In the genomic region with DNA sequence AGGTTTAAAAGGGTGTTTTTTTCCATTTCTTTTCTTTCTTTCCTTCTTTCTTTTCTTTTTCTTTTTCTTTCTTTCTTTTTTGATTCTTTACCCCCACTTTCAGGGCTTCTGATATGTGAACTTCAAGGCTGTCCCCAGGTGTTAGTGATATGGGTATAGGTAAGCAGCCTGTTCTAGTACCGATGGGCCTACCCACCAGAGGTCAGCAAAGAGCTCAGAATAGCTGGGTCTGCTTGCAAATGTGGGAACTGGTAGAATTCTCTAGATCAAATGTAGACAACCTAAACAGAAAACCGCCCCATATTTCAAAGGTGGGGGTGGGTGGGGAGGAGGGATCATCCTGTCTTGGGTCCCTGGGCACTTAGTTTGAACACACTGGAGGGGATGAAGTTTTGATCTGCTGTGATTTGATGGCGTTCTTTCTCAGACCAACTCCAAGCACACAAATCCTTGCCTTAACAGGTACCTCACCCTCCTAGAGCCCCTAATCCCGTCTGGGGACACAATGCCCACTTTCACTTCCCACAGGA, we compare ENCODE assay signal across 8 mouse cellular contexts. TPM values are rescaled to one million over a fixed set of nuclear protein-coding genes. Genes with fewer than 3 reads are reported as not detected.
DNase-seq lines count a peak whose midpoint lies in the region; ATAC-seq lines count a peak whose summit lies in the region.

No protein-coding gene starts in this region.

- no peak overlapping the region for H3K9ac ChIP-seq in intestine, embryonic 16.5 days (ENCODE audit: low read depth, low read length)

- intact Hi-C loops in left cerebral cortex, postnatal 14 days (cut with DNase I): loop anchor here (2.0 to 5.0 kb wide), 4 partner anchors 150 to 547 kb away; a partner anchor contains a TSS

- no peaks in the 10 kb centered on the region for H3K36me3 ChIP-seq in intestine, embryonic 16.5 days (ENCODE audit: control insufficient read depth, insufficient read depth, low read length)

- DNase-seq in cerebellum, postnatal 25 days: peak; percentile 78 to 87
- DNase-seq in frontal cortex, postnatal 14 days (ENCODE audit: low spot score in 2 of 2): peak; percentile 61 to 76
- peak; percentile 88 to 89 for DNase-seq in left cerebral cortex, postnatal 14 days (ENCODE audit: low spot score in 2 of 2)
- peak; percentile 85 to 89 for DNase-seq in right cerebral cortex, postnatal 10 days (ENCODE audit: low spot score in 2 of 2)
- DNase-seq in urinary bladder, postnatal 4 days (ENCODE audit: low spot score in 2 of 2): peak; percentile 56 to 77

- H3K27ac ChIP-seq in intestine, embryonic 16.5 days (ENCODE audit: low read length): no peak overlapping the region

- no peaks in the 10 kb centered on the region for H3K9me3 ChIP-seq in intestine, embryonic 16.5 days (ENCODE audit: control insufficient read depth, low read length)

- no peak overlapping the region for H3K4me3 ChIP-seq in intestine, embryonic 16.5 days (ENCODE audit: low read length)

- H3K27me3 ChIP-seq in intestine, embryonic 16.5 days (replicated peaks; ENCODE audit: control insufficient read depth, insufficient read depth, low read length): no peaks in the 10 kb centered on the region

- 24% methylated on average over 4 of the region's 4 CpGs for WGBS in intestine, embryonic 16.5 days

- peaks cover 6% of the 10 kb centered on the region; the same call in 1 of the 2 replicates for H3K4me1 ChIP-seq in intestine, embryonic 16.5 days (ENCODE audit: control insufficient read depth, insufficient read depth, low read length)

- peak; percentile 75 for ATAC-seq in activated CD4-positive, CD25-positive, alpha-beta regulatory T cell, adult 4 months
- peak; percentile 87 for ATAC-seq in intestine, embryonic 16.5 days
- ATAC-seq in megakaryocyte progenitor cell, adult 5-6 weeks (replicated peaks; ENCODE audit: poor library complexity): peak; percentile 87

- H3K4me2 ChIP-seq in intestine, embryonic 16.5 days (ENCODE audit: low read depth, low read length): no peak overlapping the region

RNA-seq across cellular contexts. Expression of a gene that starts 28.1 kb away (rescaled TPM):
- polyA plus RNA-seq in activated CD4-positive, CD25-positive, alpha-beta regulatory T cell, adult 4 months (2017; shearing (Covaris generic)): 100 to 1,000 TPM; 102 to 126 TPM
- polyA plus RNA-seq in intestine, embryonic 16.5 days (2015; fragmentation: Nextera tagmentation; extraction: Ambion mirVana): 402 and 775 TPM in 2 replicates
- 1,000 to 10,000 TPM; 1,818 to 2,021 TPM for total RNA-seq in left cerebral cortex, postnatal 14 days (2021)
- total RNA-seq in megakaryocyte progenitor cell, adult 5-6 weeks (2015): 564 and 566 TPM in 2 replicates
- 218 and 221 TPM in 2 replicates for total RNA-seq in megakaryocyte progenitor cell, adult 5-6 weeks (2017)

RNA-seq across cellular contexts. Expression of a gene that starts 34.3 kb away (rescaled TPM):
- under 1 TPM in 1 of 2 experiments, not detected in 1; 0.40 TPM for polyA plus RNA-seq in activated CD4-positive, CD25-positive, alpha-beta regulatory T cell, adult 4 months (2017; shearing (Covaris generic))
- polyA plus RNA-seq in intestine, embryonic 16.5 days (2015; fragmentation: Nextera tagmentation; extraction: Ambion mirVana): 37.0 and 98.1 TPM in 2 replicates
- 1 to 10 TPM; 2.3 to 2.7 TPM for total RNA-seq in left cerebral cortex, postnatal 14 days (2021)
- 0.12 TPM in 1 of 2 replicates, not detected in the other for total RNA-seq in megakaryocyte progenitor cell, adult 5-6 weeks (2015)
- 3.1 and 3.3 TPM in 2 replicates for total RNA-seq in megakaryocyte progenitor cell, adult 5-6 weeks (2017)
